Mouse (Mus musculus): ENCODE data around the gene Gfer. TPM values are rescaled to one million over a fixed set of nuclear protein-coding genes. Genes with fewer than 3 reads are reported as not detected.

The Gfer gene
- polyA plus RNA-seq, 1 experiment from 2014 or later, result 55.4 TPM

GRCm38 (mm10) chr17:24653967-24654710 is 41.8 kb downstream of the Gfer start:
- no peak overlapping the region for H3K27ac ChIP-seq (ENCODE audit: low read depth, low read length)
- peak overlapping the region; percentile 39 for H3K9ac ChIP-seq (ENCODE audit: low read length)
- H3K4me3 ChIP-seq (ENCODE audit: low read depth, low read length), result no peak overlapping the region
- H3K27me3 ChIP-seq (ENCODE audit: control insufficient read depth, insufficient read depth, low read length), result peaks cover 32% of the 10 kb centered on the region
- no peaks in the 10 kb centered on the region for H3K36me3 ChIP-seq (ENCODE audit: control insufficient read depth, insufficient read depth, low read length)
- WGBS, result 6% methylated on average over 19 of the region's 19 CpGs
- peaks cover 13% of the 10 kb centered on the region for H3K4me1 ChIP-seq (replicated peaks; ENCODE audit: control insufficient read depth, insufficient read depth, low read length)
- no peaks in the 10 kb centered on the region for H3K9me3 ChIP-seq (ENCODE audit: control insufficient read depth, low read length)
- peak; percentile 92 for DNase-seq (ENCODE audit: low spot score)
- H3K4me2 ChIP-seq (ENCODE audit: low read depth, low read length, severe bottlenecking), result peak overlapping the region; percentile 44
- peak; percentile 63 for ATAC-seq (replicated peaks; ENCODE audit: low FRiP score)

DNA sequence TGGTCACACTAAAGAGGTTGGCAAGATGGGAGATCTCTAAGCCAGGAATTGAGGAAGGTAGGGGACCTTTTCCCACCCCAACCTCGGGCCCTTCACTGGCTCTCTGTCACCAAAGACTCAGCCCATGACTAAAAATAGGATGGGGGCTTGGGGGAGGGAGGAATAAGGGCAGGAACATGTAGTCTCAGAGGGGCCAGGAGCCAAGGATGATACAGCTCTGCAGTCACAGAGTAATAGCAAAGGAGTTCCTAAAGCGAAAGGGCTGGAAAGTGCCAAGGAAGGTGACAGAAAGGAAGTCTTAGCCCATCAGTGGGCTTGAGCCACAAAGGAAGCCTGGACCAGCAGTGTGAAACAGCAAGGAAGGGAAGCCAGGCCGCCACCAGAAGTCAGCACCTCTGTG is 44.1 kb downstream of the Gfer start:
- H3K4me1 ChIP-seq (replicated peaks; ENCODE audit: control insufficient read depth, insufficient read depth, low read length), result peaks cover 8% of the 10 kb centered on the region
- no peak overlapping the region for H3K4me2 ChIP-seq (ENCODE audit: low read depth, low read length, severe bottlenecking)
- no peak overlapping the region for H3K4me3 ChIP-seq (ENCODE audit: low read depth, low read length)
- H3K9me3 ChIP-seq (ENCODE audit: control insufficient read depth, low read length), result no peaks in the 10 kb centered on the region
- peaks cover 11% of the 10 kb centered on the region for H3K27me3 ChIP-seq (ENCODE audit: control insufficient read depth, insufficient read depth, low read length)
- ATAC-seq (replicated peaks; ENCODE audit: low FRiP score), result no peak
- no peak overlapping the region for H3K9ac ChIP-seq (ENCODE audit: low read length)
- H3K27ac ChIP-seq (ENCODE audit: low read depth, low read length), result no peak overlapping the region
- no peak for DNase-seq (ENCODE audit: low spot score)
- 61% methylated on average over 3 of the region's 3 CpGs for WGBS
- no peaks in the 10 kb centered on the region for H3K36me3 ChIP-seq (ENCODE audit: control insufficient read depth, insufficient read depth, low read length)

DNA sequence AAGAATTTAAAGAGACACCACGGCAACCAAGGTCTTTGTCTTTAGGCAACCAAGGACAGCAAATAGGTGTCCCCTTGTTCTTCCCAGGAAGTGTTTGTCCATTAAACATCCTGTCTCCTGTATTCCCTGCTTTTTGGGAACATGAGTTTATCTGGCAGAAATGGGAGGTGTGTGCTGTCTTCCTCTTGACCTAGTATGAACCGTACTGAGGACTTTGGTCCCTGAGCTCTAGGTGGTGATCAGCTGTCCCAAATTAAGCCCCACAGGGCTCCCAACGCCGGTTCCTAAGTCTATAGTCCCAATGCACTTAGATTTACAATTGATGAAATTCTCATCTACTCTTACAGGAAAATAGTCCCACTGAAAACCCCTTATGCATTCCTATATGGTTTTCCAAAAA is 45.2 kb downstream of the Gfer start:
- H3K4me2 ChIP-seq (ENCODE audit: low read depth, low read length, severe bottlenecking), result no peak overlapping the region

DNA sequence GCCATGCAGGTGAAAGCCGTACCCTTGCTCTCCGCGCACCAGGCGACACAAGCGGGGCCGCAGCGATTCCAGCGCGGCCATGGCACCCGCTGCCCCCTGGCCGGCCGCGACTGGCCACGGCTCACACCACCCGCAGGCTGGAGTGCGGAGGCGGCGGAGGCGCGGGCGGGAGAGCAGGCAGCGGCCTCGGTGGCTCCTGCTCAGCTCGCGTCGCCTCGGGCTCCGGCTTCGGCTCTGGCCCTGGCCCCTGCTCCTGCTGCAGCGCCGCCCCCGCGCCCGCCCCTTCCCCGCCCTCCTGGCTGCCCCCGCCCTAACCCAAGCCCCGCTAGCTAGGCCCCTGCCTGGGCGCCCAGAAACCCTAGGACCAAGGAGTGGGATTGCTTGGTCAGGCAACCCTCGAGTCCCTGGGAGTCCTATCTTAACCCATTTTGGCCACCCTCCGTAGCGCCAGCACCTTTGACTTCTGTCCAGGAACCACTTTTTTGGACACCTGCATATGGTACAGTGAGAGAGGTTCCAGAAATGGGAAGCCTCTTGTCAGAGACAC is 45.8 kb downstream of the Gfer start, which contains the start of gene Slc9a3r2:
Gene Slc9a3r2, minus strand, starts transcription at position 258 of the 547 bp plus-strand sequence.
- Histone ChIP-seq H3K4me2 (ENCODE audit: low read depth, low read length, severe bottlenecking) (peak within 1 kb of the TSS; percentile 86), H3K4me1 (replicated peaks; ENCODE audit: control insufficient read depth, insufficient read depth, low read length) (peaks cover 8% of the 10 kb centered on the region), H3K27ac (ENCODE audit: low read depth, low read length) (no peak within 1 kb of the TSS), H3K36me3 (ENCODE audit: control insufficient read depth, insufficient read depth, low read length) (no peaks in the 10 kb centered on the region), H3K9ac (ENCODE audit: low read length) (peak within 1 kb of the TSS; percentile 66), H3K9me3 (ENCODE audit: control insufficient read depth, low read length) (no peaks in the 10 kb centered on the region), H3K4me3 (ENCODE audit: low read depth, low read length) (peak within 1 kb of the TSS; percentile 49), H3K27me3 (ENCODE audit: control insufficient read depth, insufficient read depth, low read length) (peaks cover 8% of the 10 kb centered on the region)
- peak; percentile 73 for ATAC-seq (replicated peaks; ENCODE audit: low FRiP score)
- DNase-seq (ENCODE audit: low spot score), result peak; percentile 81
- under 1% methylated on average over 41 of the region's 41 CpGs for WGBS

More for the DNA sequence above, 45.2 kb downstream of the Gfer start:
- H3K27ac ChIP-seq (ENCODE audit: low read depth, low read length), result no peak overlapping the region
- no peak overlapping the region for H3K9ac ChIP-seq (ENCODE audit: low read length)
- DNase-seq (ENCODE audit: low spot score) (no peak), ATAC-seq (replicated peaks; ENCODE audit: low FRiP score) (no peak)
- WGBS, result 81% methylated on average over 4 of the region's 4 CpGs
- peaks cover 8% of the 10 kb centered on the region for H3K4me1 ChIP-seq (replicated peaks; ENCODE audit: control insufficient read depth, insufficient read depth, low read length)
- H3K4me3 ChIP-seq (ENCODE audit: low read depth, low read length), result no peak overlapping the region
- H3K36me3 ChIP-seq (ENCODE audit: control insufficient read depth, insufficient read depth, low read length), result no peaks in the 10 kb centered on the region
- H3K27me3 ChIP-seq (ENCODE audit: control insufficient read depth, insufficient read depth, low read length), result peaks cover 8% of the 10 kb centered on the region
- H3K9me3 ChIP-seq (ENCODE audit: control insufficient read depth, low read length), result no peaks in the 10 kb centered on the region

DNA sequence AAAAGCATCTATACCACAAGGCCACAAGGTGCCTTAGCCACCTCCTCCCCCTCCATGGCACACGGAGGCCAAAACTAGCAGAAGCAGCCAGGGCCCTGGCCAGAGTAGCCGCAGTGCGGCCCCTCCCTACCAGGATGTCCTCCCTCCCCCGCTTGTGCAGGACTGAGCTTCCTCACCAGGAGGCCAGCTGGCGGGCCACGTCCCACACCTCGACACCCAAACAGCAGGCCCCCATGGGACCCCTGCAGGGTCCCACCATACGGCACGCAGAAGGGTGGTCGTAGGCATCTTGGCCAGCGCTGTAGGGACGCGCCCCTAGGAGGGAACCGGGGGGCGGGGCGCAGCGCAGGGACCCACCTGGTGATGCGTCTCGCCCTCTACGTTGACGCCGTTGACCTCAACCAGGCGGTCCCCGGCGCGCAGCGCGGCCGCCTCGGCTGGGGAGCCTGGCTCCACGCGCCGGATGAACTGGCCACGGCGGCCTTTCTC is 46.3 kb downstream of the Gfer start:
- H3K36me3 ChIP-seq (ENCODE audit: control insufficient read depth, insufficient read depth, low read length), result no peaks in the 10 kb centered on the region
- ATAC-seq (replicated peaks; ENCODE audit: low FRiP score) (peak; percentile 37), DNase-seq (ENCODE audit: low spot score) (peak; percentile 66)
- H3K4me2 ChIP-seq (ENCODE audit: low read depth, low read length, severe bottlenecking), result peak overlapping the region; percentile 86
- H3K4me3 ChIP-seq (ENCODE audit: low read depth, low read length), result peak overlapping the region; percentile 49
- H3K4me1 ChIP-seq (replicated peaks; ENCODE audit: control insufficient read depth, insufficient read depth, low read length), result peaks cover 8% of the 10 kb centered on the region
- H3K27ac ChIP-seq (ENCODE audit: low read depth, low read length), result no peak overlapping the region
- peak overlapping the region; percentile 66 for H3K9ac ChIP-seq (ENCODE audit: low read length)
- no peaks in the 10 kb centered on the region for H3K9me3 ChIP-seq (ENCODE audit: control insufficient read depth, low read length)
- H3K27me3 ChIP-seq (ENCODE audit: control insufficient read depth, insufficient read depth, low read length), result peaks cover 8% of the 10 kb centered on the region
- WGBS, result 0% methylated on average over 35 of the region's 35 CpGs

GRCm38 (mm10) chr17:24648731-24649377 is 47.1 kb downstream of the Gfer start:
- H3K4me3 ChIP-seq (ENCODE audit: low read depth, low read length), result 0 out of 2 replicates have a peak overlapping the region, but pooled peaks have one; percentile 49
- peaks cover 8% of the 10 kb centered on the region for H3K27me3 ChIP-seq (ENCODE audit: control insufficient read depth, insufficient read depth, low read length)
- no peaks in the 10 kb centered on the region for H3K9me3 ChIP-seq (ENCODE audit: control insufficient read depth, low read length)
- 77% methylated on average over 10 of the region's 10 CpGs for WGBS
- DNase-seq (ENCODE audit: low spot score) (no peak), ATAC-seq (replicated peaks; ENCODE audit: low FRiP score) (no peak)
- H3K4me1 ChIP-seq (replicated peaks; ENCODE audit: control insufficient read depth, insufficient read depth, low read length), result peaks cover 8% of the 10 kb centered on the region
- no peak overlapping the region for H3K27ac ChIP-seq (ENCODE audit: low read depth, low read length)
- H3K4me2 ChIP-seq (ENCODE audit: low read depth, low read length, severe bottlenecking), result no peak overlapping the region
- H3K9ac ChIP-seq (ENCODE audit: low read length), result no peak overlapping the region
- no peaks in the 10 kb centered on the region for H3K36me3 ChIP-seq (ENCODE audit: control insufficient read depth, insufficient read depth, low read length)

DNA sequence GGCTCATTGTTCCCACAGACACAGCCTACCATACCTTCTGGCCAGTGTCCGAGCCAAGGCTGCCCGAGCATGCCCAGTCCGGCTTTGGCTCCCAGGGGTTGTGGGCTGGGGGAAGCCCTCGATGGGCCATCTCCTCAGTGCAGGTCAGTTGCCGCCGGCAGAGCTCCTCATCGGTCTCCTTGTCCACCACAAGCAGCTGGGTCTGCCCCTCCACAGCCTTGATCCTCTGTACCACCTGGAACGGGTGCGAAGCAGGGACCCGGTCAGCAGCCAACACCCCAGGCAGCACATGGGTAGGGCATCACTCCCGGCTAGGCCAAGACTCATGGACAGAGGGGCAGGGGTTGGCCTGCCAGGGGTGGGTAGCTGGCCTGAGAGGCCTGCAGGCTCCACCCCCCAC is 48.5 kb downstream of the Gfer start:
- H3K27ac ChIP-seq (ENCODE audit: low read depth, low read length), result no peak overlapping the region
- ATAC-seq (replicated peaks; ENCODE audit: low FRiP score) (no peak), DNase-seq (ENCODE audit: low spot score) (no peak)
- no peak overlapping the region for H3K4me3 ChIP-seq (ENCODE audit: low read depth, low read length)
- H3K36me3 ChIP-seq (ENCODE audit: control insufficient read depth, insufficient read depth, low read length), result no peaks in the 10 kb centered on the region
- no peaks in the 10 kb centered on the region for H3K9me3 ChIP-seq (ENCODE audit: control insufficient read depth, low read length)
- H3K9ac ChIP-seq (ENCODE audit: low read length), result no peak overlapping the region
- H3K4me2 ChIP-seq (ENCODE audit: low read depth, low read length, severe bottlenecking), result no peak overlapping the region
- peaks cover 8% of the 10 kb centered on the region for H3K4me1 ChIP-seq (replicated peaks; ENCODE audit: control insufficient read depth, insufficient read depth, low read length)
- peaks cover 8% of the 10 kb centered on the region for H3K27me3 ChIP-seq (ENCODE audit: control insufficient read depth, insufficient read depth, low read length)
- WGBS, result 86% methylated on average over 11 of the region's 11 CpGs

DNA sequence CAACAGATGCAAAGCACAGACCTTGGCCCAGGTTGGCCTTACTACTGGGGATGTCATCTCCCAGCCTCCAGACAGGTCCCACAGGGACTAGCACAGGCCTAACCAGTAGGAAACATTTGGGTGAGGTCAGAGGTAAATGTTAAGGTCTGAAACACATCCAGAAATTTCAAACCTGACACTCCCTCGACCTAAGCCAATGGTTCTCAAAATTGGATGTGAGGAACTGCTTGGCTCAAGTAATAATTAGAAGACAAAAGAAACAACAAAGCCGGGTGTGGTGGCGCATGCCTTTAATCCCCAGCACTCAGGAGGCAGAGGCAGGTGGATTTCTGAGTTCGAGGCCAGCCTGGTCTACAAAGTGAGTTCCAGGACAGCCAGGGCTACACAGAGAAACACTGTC is 49.6 kb downstream of the Gfer start:
- Histone ChIP-seq H3K9me3 (ENCODE audit: control insufficient read depth, low read length) (no peaks in the 10 kb centered on the region), H3K4me1 (replicated peaks; ENCODE audit: control insufficient read depth, insufficient read depth, low read length) (peaks cover 8% of the 10 kb centered on the region)
- 85% methylated on average over 4 of the region's 4 CpGs for WGBS

More for the DNA sequence above, 49.6 kb downstream of the Gfer start:
- Histone ChIP-seq H3K4me2 (ENCODE audit: low read depth, low read length, severe bottlenecking) (no peak overlapping the region), H3K36me3 (ENCODE audit: control insufficient read depth, insufficient read depth, low read length) (no peaks in the 10 kb centered on the region), H3K27ac (ENCODE audit: low read depth, low read length) (no peak overlapping the region), H3K9ac (ENCODE audit: low read length) (no peak overlapping the region), H3K4me3 (ENCODE audit: low read depth, low read length) (no peak overlapping the region), H3K27me3 (ENCODE audit: control insufficient read depth, insufficient read depth, low read length) (peaks cover 8% of the 10 kb centered on the region)
- DNase-seq (ENCODE audit: low spot score) (no peak), ATAC-seq (replicated peaks; ENCODE audit: low FRiP score) (no peak)

Data from forebrain, embryonic 11.5 days (tissue).